Mouse (Mus musculus) kidney, adult 10 weeks (tissue): ENCODE results near the gene Rbms2. TPM values are rescaled to one million over a fixed set of nuclear protein-coding genes. Genes with fewer than 3 reads are reported as not detected.

Source experiments
- polyA plus RNA-seq: library from polyadenylated mRNA; stranded (reverse); fragments of 350-450 nt; fragmentation: Illumina TruSeq; extraction: RNeasy Lipid Tissue Mini Kit (QIAGEN cat#74804); gene quantifications from one replicate; pipeline ENCODE4 v1.2.3, GENCODE M21; 2014; ENCODE audit warnings: low read depth, low replicate concordance

Gene Rbms2
- 12.4 TPM for polyA plus RNA-seq

GRCm38 (mm10) chr10:128179989-128180388 is at the start of gene Rbms2:
TSS of gene Rbms2 (minus strand) at chr10:128180297.

DNA sequence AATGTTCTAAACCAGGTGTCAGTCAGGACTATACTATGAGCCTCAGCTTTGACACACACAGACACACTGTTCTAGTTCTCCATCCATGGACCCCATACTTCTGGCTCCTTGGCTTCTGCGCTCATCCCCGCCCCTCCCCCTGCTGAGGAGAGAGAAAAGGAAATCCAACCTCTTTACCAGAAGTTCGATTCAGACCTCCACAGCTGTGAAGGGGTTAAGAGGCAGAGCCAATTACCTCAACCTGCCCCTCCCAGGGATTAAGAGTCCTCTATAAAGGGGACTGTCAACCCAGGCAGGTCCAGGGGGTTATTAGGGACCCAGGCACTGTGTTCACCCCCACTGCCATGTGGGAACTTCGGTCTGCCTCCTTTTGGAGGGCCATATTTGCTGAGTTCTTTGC is 45.4 kb upstream of the Rbms2 start, which contains the start of gene Mip:
Mip (plus strand) TSS at position 301 of the 400 bp plus-strand sequence.

DNA sequence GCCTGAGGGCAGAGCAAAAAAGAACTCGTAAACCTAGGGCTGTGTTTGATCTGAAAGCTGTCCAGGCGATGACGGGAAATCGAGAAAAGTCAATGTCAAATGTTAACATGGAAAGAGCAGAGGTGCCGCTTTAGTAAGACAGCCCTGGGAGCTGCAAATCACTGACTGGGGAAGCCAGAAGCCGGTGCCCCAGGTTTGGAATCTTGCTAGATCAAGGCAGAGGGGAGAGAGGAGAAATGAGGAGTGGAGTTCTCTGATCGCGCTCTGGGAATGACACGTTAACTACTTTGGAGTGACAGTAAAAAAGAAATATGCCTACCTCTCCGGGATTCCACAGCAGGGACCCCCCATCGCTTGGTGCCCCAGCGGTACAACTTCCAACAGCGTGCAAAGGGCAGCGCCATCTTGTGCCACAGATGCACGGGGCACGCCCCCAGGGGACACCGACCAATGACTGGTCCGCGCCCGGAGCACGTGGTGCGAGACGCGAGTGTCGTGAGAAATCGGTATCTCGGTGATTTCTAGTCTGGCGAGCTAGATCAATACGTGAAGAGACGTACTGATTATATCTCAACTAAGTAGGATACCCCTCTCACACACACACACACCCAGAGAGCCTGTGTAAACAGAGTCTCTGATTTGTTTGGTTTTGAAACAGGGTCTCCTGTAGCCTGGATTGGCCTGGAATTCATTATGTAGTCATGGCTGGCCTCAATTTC is 31.5 kb upstream of the Rbms2 start, which contains the start of gene Spryd4:
Spryd4 (minus strand) TSS at position 418 of the 719 bp plus-strand sequence.

GRCm38 (mm10) chr10:128194024-128194550 is 14.0 kb upstream of the Rbms2 start, which contains the start of gene Gls2:
TSS of gene Gls2 (plus strand) at chr10:128194457.

GRCm38 (mm10) chr10:128091564-128092505 is 88.3 kb downstream of the Rbms2 start, which contains the start of gene Baz2a:
TSS of gene Baz2a (plus strand) at chr10:128091577.

DNA sequence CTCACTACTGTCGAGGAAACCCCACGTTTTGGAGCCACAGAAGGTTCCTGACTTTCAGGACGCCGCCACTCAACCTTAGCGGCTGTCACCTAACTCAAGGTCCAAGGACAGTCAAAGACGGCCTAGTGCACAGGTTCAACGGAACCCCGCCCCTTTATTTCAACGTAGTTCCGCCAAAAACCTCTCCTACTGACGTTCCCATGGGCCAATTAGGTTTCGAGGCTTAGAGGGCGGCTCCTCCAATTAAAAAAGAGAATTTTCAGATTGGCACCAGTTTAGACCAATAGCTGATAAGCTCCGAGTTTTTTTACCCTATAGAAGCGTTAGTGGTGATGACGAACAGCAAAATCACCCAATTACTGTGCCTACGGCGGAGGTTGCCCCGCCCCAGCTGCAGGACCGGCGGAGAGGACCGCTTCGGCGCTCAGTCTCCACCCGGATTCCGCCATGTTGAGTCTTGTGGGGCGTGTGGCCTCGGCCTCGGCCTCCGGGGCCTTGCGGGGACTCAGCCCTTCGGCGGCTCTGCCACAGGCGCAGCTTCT is 97.1 kb downstream of the Rbms2 start, which contains the start of gene Atp5b:
Atp5b (plus strand) TSS at position 394 of the 542 bp plus-strand sequence.

Other genes with a start within 250 kb of the Rbms2 start
- gene Hsd17b6, start 172.7 kb downstream of the Rbms2 start, polyA plus RNA-seq, result not detected
- gene Prim1, start 165.1 kb downstream of the Rbms2 start, polyA plus RNA-seq, result 22.8 TPM
- gene Naca, start 144.7 kb downstream of the Rbms2 start, polyA plus RNA-seq, result 1,133 TPM
- 395 TPM for gene Ptges3, start 121.3 kb downstream of the Rbms2 start, polyA plus RNA-seq
- 1,708 TPM for gene Atp5b, start 97.0 kb downstream of the Rbms2 start, polyA plus RNA-seq
- gene Baz2a, start 88.7 kb downstream of the Rbms2 start, polyA plus RNA-seq, result 9.3 TPM
- gene Gls2, start 14.2 kb upstream of the Rbms2 start, polyA plus RNA-seq, result not detected
- gene Spryd4, start 31.5 kb upstream of the Rbms2 start, polyA plus RNA-seq, result 16.3 TPM
- not detected for gene Mip, start 45.5 kb upstream of the Rbms2 start, polyA plus RNA-seq
- gene Timeless, start 51.8 kb upstream of the Rbms2 start, polyA plus RNA-seq, result 2.3 TPM
- not detected for gene Apon, start 73.8 kb upstream of the Rbms2 start, polyA plus RNA-seq
- gene Apof, start 88.4 kb upstream of the Rbms2 start, polyA plus RNA-seq, result not detected
- 3.6 TPM for gene Stat2, start 90.3 kb upstream of the Rbms2 start, polyA plus RNA-seq
- not detected for gene Il23a, start 118.5 kb upstream of the Rbms2 start, polyA plus RNA-seq
- gene Pan2, start 123.0 kb upstream of the Rbms2 start, polyA plus RNA-seq, result 4.8 TPM
- 69.0 TPM for gene Cnpy2, start 142.2 kb upstream of the Rbms2 start, polyA plus RNA-seq
- 106 TPM for gene Cs, start 157.4 kb upstream of the Rbms2 start, polyA plus RNA-seq
- gene Coq10a, start 188.7 kb upstream of the Rbms2 start, polyA plus RNA-seq, result 8.7 TPM
- gene Ankrd52, start 196.8 kb upstream of the Rbms2 start, polyA plus RNA-seq, result 4.6 TPM
- 0.53 TPM for gene Slc39a5, start 220.9 kb upstream of the Rbms2 start, polyA plus RNA-seq
- 18.4 TPM for gene Nabp2, start 231.2 kb upstream of the Rbms2 start, polyA plus RNA-seq
- 4.9 TPM for gene Rnf41, start 231.4 kb upstream of the Rbms2 start, polyA plus RNA-seq